Mouse (Mus musculus) heart, postnatal 0 days (tissue): ENCODE data around the gene Cep164. TPM values are rescaled to one million over a fixed set of nuclear protein-coding genes. Genes with fewer than 3 reads are reported as not detected.
A peak's percentile ranks its signal among the peaks of the same experiment; 100 is the strongest.

Experiments
- ATAC-seq: fragments of 200-750 bp; cut with Nextera tagmentation; 2 replicates; pipeline ENCODE4 v1.8.0; 2017; ENCODE audit warnings: low read depth, moderate number of reproducible peaks, moderate library complexity; ENCODE audit not compliant: insufficient read depth
- DNase-seq: peaks from one replicate; pipeline ENCODE4 v3.0.0-alpha.2; 2016; ENCODE audit warnings: low spot score
- H3K27ac ChIP-seq: fragments of 300-500 bp; sonication (generic); 2 replicates; pipeline ENCODE4 v1.5.1; 2014; ENCODE audit warnings: low read depth, mild to moderate bottlenecking
- H3K27me3 ChIP-seq: fragments of 300-500 bp; sonication (generic); 2 replicates; pipeline ENCODE4 v1.6.1; 2014; ENCODE audit warnings: low read length, mixed read lengths; ENCODE audit not compliant: control insufficient read depth, insufficient read depth
- H3K36me3 ChIP-seq: fragments of 300-500 bp; sonication (generic); replicated peaks from 2 replicates; pipeline ENCODE4 v1.6.1; 2014; ENCODE audit warnings: low read length, mixed read lengths; ENCODE audit not compliant: control insufficient read depth, insufficient read depth
- H3K4me1 ChIP-seq: fragments of 300-500 bp; sonication (generic); 2 replicates; pipeline ENCODE4 v1.6.1; 2014; ENCODE audit warnings: antibody characterized with exemption; ENCODE audit not compliant: control insufficient read depth, insufficient read depth
- H3K4me2 ChIP-seq: fragments of 300-500 bp; sonication (generic); 2 replicates; pipeline ENCODE4 v1.6.1; 2014; ENCODE audit warnings: low read depth, mild to moderate bottlenecking, low read length, moderate library complexity
- H3K4me3 ChIP-seq: fragments of 300-500 bp; sonication (generic); 2 replicates; pipeline ENCODE4 v1.5.1; 2014; ENCODE audit warnings: low read depth, low read length
- H3K9ac ChIP-seq: fragments of 300-500 bp; sonication (generic); replicated peaks from 2 replicates; pipeline ENCODE4 v1.6.1; 2014; ENCODE audit warnings: low read depth, low read length, mixed read lengths
- H3K9me3 ChIP-seq: fragments of 300-500 bp; sonication (generic); replicated peaks from 2 replicates; pipeline ENCODE4 v1.6.1; 2016; ENCODE audit warnings: low read length; ENCODE audit not compliant: control insufficient read depth
- CTCF ChIP-seq: IDR thresholded peaks from 2 replicates; pipeline ENCODE4 v1.5.1; 2016; ENCODE audit warnings: antibody characterized with exemption, control low read depth, low read depth
- EP300 ChIP-seq: IDR thresholded peaks from 2 replicates; pipeline ENCODE4 v1.6.1; 2016; ENCODE audit warnings: antibody characterized with exemption, low read depth
- WGBS: fragments of 180-500 bp; shearing (Covaris S2); extraction: QIAGEN DNeasy Blood & Tissue Kit; methylation state at CpG from one replicate; pipeline ENCODE4 v1.1.7; 2014; 5-methylcytosine and 5-hydroxymethylcytosine counted together
- polyA plus RNA-seq: library from polyadenylated mRNA; unstranded; fragments of >200 nt; fragmentation: Nextera tagmentation; extraction: Ambion mirVana; gene quantifications from 2 replicates; pipeline ENCODE4 v1.2.1, GENCODE M21; 2015
- total RNA-seq: library from RNA; depleted of rRNA; stranded (reverse); fragments of >200 nt; gene quantifications from 2 replicates; pipeline ENCODE4 v1.2.3, GENCODE M21; 2014; ENCODE audit warnings: low replicate concordance

Gene Cep164
- total and polyA plus RNA-seq, 2 experiments from 2014 or later: 7.0 to 29.8 TPM

DNA sequence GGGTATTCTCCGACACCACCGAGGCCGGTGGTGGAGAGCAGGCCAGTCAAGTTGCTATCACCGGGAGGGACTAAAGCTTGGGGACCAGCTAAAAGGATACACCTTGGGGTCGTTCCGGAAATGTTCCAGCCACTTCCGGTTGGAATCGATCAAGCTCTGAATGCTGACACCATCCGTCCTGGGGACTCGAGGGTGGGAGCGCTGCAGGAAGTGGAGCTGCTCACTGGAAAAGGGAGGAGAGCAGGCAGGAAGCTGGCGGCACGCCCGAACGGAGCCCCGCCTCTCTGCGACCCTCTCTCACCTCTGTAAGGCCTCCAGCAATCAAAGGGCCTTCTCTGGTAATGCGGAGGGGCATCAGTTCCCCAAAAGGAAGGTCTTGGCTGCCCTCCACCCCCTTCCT is 60.1 kb downstream of the Cep164 start:
- no peak for DNase-seq

DNA sequence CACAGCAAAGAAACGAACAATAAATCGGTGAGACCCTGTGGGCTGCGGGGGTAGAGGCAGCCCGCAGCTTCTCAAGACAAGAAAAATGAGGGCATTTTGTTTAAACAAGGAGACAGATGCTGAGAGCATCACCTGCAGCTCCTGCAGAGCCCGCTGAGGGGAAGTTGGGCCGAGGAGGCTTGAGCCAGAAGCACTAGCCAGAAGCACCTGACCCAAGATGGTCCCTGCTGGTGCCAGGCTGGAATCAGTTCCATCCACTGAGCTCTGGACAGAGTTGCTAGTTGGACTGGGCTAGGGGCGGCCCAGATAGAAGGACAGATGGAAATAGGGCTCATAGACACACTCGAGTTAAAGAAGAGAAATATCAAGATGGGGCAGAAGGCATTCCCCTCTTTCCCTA is 61.3 kb downstream of the Cep164 start:
- Histone ChIP-seq H3K36me3 (0 out of 2 replicates have a peak, but pooled peaks cover 9% of the 10 kb centered on the region), H3K9ac (no peak overlapping the region), H3K4me1 (no peaks in the 10 kb centered on the region), H3K27ac (no peak overlapping the region), H3K27me3 (no peaks in the 10 kb centered on the region), H3K9me3 (no peaks in the 10 kb centered on the region), H3K4me2 (no peak overlapping the region), H3K4me3 (no peak overlapping the region)
- no peak for ATAC-seq
- 91% methylated on average over 8 of the region's 8 CpGs for WGBS
- no peak for DNase-seq
- no peak for TF ChIP-seq CTCF
- no peak for TF ChIP-seq EP300

More for the DNA sequence above, 60.1 kb downstream of the Cep164 start:
- no peak for ATAC-seq
- H3K27ac ChIP-seq: no peak overlapping the region
- no peaks in the 10 kb centered on the region for H3K27me3 ChIP-seq
- peaks cover 17% of the 10 kb centered on the region; the same call in 1 of the 2 replicates for H3K36me3 ChIP-seq
- H3K4me1 ChIP-seq: no peaks in the 10 kb centered on the region
- no peak for TF ChIP-seq CTCF
- no peaks in the 10 kb centered on the region for H3K9me3 ChIP-seq
- H3K9ac ChIP-seq: no peak overlapping the region
- 71% methylated on average over 18 of the region's 18 CpGs for WGBS
- H3K4me2 ChIP-seq: no peak overlapping the region
- H3K4me3 ChIP-seq: no peak overlapping the region

DNA sequence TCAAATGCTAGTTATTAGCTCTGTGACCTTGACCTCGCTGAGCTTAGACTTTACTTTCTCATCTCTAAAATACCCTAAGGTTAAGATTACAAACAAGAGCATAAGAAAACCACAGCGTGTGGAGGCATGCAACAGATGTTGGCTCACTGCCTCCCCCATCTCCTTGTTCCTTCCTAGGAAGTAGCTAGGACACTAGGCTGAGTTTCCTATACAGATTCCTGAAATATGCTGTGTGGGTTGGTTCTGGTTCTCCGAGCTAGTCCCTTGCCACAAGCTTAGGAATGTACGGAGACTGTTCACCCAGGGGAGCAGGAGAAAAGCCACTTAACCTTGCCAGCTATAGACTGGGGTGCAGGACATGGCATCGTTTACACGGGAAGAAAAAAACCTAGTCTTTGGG is 62.3 kb downstream of the Cep164 start:
- H3K27me3 ChIP-seq: no peaks in the 10 kb centered on the region
- no peak for ATAC-seq
- H3K4me1 ChIP-seq: no peaks in the 10 kb centered on the region
- H3K27ac ChIP-seq: no peak overlapping the region
- no peak overlapping the region for H3K9ac ChIP-seq
- H3K9me3 ChIP-seq: no peaks in the 10 kb centered on the region
- 69% methylated on average over 6 of the region's 6 CpGs for WGBS
- H3K4me3 ChIP-seq: no peak overlapping the region
- no peak for DNase-seq
- TF ChIP-seq EP300 (no peak), CTCF (no peak)
- no peak overlapping the region for H3K4me2 ChIP-seq
- no peaks in the 10 kb centered on the region for H3K36me3 ChIP-seq

DNA sequence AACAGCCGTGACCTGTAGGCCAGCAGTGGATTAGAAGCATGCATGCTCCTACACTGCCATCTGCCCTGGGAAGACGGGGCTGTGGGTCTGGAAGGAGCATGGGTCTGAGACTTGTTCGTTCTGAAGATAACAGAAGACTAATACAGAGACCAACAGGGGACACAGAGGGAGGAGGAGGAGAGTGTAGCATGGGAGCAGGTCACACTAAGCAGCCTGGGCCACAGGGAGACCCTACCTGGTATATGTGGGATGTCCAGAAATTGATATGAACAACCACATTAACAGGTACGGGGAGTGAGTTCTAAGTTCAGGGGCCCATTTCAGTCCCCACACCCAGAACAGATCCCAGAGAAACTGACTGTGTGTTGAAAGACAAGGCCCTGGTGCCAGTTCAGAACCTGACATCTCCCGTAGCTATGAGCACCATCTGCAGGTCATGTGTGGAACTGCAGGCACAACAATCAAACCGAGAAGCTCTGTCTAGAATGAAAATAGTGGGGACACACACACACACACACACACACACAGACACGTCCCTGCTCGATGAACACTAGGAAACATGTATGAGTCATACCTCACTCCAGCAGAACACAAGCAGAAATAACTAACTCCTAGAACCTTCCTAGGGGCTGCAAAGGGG is 73.9 kb downstream of the Cep164 start:
- no peak for ATAC-seq
- 34% methylated on average over 8 of the region's 8 CpGs for WGBS

DNA sequence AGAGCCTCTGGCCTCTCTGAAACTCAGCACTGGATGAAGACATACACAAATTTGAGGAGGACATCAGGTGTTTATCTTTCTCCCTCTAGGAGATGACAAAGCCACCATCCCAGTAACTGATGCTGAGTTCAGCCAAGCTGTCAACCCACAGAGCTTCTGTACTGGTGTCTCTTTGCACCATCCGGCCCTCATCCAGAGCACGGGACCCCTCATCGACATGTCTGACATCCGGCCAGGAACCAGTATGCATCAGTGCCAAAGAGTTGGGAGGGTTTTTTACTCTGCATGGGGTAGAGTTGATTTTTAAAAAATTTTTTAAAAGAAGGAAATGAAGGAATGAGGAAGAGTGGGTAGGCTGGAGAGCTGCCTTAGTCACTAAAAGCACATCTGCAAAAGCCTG is 78.6 kb downstream of the Cep164 start:
- TF ChIP-seq CTCF (no peak), EP300 (no peak)
- H3K4me1 ChIP-seq: no peaks in the 10 kb centered on the region
- ATAC-seq (no peak), DNase-seq (no peak)
- no peaks in the 10 kb centered on the region for H3K36me3 ChIP-seq
- H3K27ac ChIP-seq: no peak overlapping the region
- H3K27me3 ChIP-seq: no peaks in the 10 kb centered on the region
- no peaks in the 10 kb centered on the region for H3K9me3 ChIP-seq
- 85% methylated on average over 4 of the region's 4 CpGs for WGBS
- no peak overlapping the region for H3K4me2 ChIP-seq
- H3K9ac ChIP-seq: no peak overlapping the region
- no peak overlapping the region for H3K4me3 ChIP-seq

More for the DNA sequence above, 73.9 kb downstream of the Cep164 start:
- no peaks in the 10 kb centered on the region for H3K36me3 ChIP-seq
- H3K9me3 ChIP-seq: no peaks in the 10 kb centered on the region
- no peak overlapping the region for H3K4me2 ChIP-seq
- H3K27ac ChIP-seq: no peak overlapping the region
- H3K27me3 ChIP-seq: no peaks in the 10 kb centered on the region
- no peak for TF ChIP-seq EP300
- TF ChIP-seq CTCF: peak; percentile 89
- DNase-seq: peak; percentile 39
- H3K9ac ChIP-seq: no peak overlapping the region
- no peaks in the 10 kb centered on the region for H3K4me1 ChIP-seq
- H3K4me3 ChIP-seq: no peak overlapping the region

DNA sequence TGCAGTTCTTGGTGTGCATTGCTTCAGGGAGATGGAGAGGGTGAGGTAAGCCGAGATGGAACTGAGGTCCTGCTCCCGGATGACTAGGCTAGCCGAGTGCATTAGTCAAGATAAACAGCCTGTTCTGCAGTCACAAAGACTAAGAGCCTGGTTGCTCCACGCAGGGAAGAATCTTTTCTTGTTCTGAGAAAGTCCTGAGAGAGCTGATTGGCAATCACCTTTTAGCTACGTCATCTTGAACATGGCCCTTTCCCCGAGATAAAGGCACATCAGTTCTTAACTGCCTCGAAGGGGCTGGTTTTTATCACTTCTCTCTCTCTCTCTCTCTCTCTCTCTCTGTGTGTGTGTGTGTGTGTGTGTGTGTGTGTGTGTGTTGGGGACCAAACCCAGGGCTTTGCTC is 83.0 kb downstream of the Cep164 start:
- DNase-seq: no peak
- Histone ChIP-seq H3K27me3 (peaks cover 19% of the 10 kb centered on the region), H3K4me1 (no peaks in the 10 kb centered on the region), H3K4me3 (no peak overlapping the region), H3K4me2 (no peak overlapping the region), H3K9ac (no peak overlapping the region), H3K9me3 (no peaks in the 10 kb centered on the region), H3K36me3 (no peaks in the 10 kb centered on the region), H3K27ac (no peak overlapping the region)
- 28% methylated on average over 7 of the region's 7 CpGs for whole genome bisulfite sequencing
- TF ChIP-seq CTCF: no peak
- TF ChIP-seq EP300: no peak
- ATAC-seq: no peak
